Mouse (Mus musculus): ENCODE measurements around the gene Fam222b.

The Fam222b gene

GRCm38 (mm10) chr11:78140665-78141064 is 46.2 kb downstream of the Fam222b start:
- no peak for DNase-seq

- DNase-seq: no peak
Observed at GRCm38 (mm10) chr11:78143520-78143919, 49.1 kb downstream of the Fam222b start.

GRCm38 (mm10) chr11:78146168-78146567 is 51.7 kb downstream of the Fam222b start:
- DNase-seq: no peak

GRCm38 (mm10) chr11:78146707-78147543 is 52.5 kb downstream of the Fam222b start:
- no peak for DNase-seq

GRCm38 (mm10) chr11:78151161-78151560 is 56.7 kb downstream of the Fam222b start:
- no peak for DNase-seq

GRCm38 (mm10) chr11:78152299-78153231 is 58.1 kb downstream of the Fam222b start:
- peak; percentile 39 for DNase-seq

GRCm38 (mm10) chr11:78153778-78154177 is 59.3 kb downstream of the Fam222b start:
- DNase-seq: no peak

- no peak for DNase-seq
Observed at GRCm38 (mm10) chr11:78155674-78156073, 61.2 kb downstream of the Fam222b start.

GRCm38 (mm10) chr11:78156156-78156699 is 61.8 kb downstream of the Fam222b start:
- DNase-seq: no peak

- peak; percentile 85 for DNase-seq
Observed at GRCm38 (mm10) chr11:78159096-78159495, 64.6 kb downstream of the Fam222b start.

GRCm38 (mm10) chr11:78159557-78159956 is 65.1 kb downstream of the Fam222b start:
- DNase-seq: no peak

GRCm38 (mm10) chr11:78160171-78160570 is 65.7 kb downstream of the Fam222b start:
- DNase-seq: no peak

GRCm38 (mm10) chr11:78160675-78161074 is 66.2 kb downstream of the Fam222b start:
- no peak for DNase-seq

GRCm38 (mm10) chr11:78161169-78161568 is 66.7 kb downstream of the Fam222b start:
- no peak for DNase-seq

- DNase-seq: no peak
Observed at GRCm38 (mm10) chr11:78161968-78162367, 67.5 kb downstream of the Fam222b start.

GRCm38 (mm10) chr11:78162504-78162903 is 68.0 kb downstream of the Fam222b start:
- peak; percentile 66 for DNase-seq

GRCm38 (mm10) chr11:78163045-78163444 is 68.6 kb downstream of the Fam222b start:
- no peak for DNase-seq

- peak; percentile 78 for DNase-seq
Observed at GRCm38 (mm10) chr11:78163681-78164603, 69.5 kb downstream of the Fam222b start.

GRCm38 (mm10) chr11:78164604-78164923 is 70.1 kb downstream of the Fam222b start:
- DNase-seq: no peak

GRCm38 (mm10) chr11:78164924-78165760 is 70.7 kb downstream of the Fam222b start, which contains the start of gene Traf4:
Traf4 (minus strand) TSS chr11:78165589.
- peak; percentile 73 for DNase-seq

GRCm38 (mm10) chr11:78165761-78166109 is 71.3 kb downstream of the Fam222b start:
- peak; percentile 85 for DNase-seq
